ENCODE assay signal across 8 mouse cellular contexts in the genomic region with DNA sequence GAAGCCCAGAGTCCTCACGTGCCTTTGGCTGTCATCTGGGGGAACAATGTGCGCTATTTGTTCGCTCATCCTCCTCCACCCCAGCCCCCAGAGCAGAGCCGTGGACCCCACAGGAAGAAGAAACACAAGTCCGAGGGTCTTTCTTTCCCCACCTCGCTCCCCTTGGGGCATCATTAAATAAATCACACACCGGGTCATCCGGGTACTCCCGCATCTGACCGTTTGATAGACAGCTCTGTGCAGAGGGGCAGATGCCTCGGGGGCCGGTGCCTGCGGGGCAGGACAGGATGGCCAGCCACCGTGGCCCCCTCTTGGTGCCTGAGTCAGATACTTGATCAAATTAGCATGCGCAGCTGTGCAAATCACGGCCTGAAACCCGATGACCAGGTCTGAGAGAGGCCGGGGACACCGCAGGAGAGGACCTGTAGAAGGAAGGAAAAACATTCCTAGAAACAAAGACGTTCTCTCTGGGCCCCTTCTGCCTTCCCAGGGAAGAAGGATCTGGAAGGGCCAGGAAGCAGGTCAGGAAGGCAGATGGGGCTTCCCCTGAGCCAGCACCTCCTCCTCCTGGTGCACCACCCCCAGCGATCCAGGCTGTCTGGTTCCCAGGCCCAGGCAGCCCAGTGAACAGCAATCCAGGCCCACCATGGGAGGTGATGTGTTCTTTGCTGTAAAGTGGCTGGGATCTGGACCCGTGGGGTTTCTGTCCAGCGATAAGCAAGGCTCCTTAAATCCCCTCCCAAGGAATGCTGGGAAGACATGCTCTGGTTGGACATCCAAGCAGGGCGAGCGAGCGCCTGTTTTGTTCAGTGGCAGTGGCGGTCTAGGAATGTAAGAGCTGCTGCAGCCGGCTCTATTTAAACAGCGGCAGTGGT.
DNase-seq lines count a peak whose midpoint lies in the region; ATAC-seq lines count a peak whose summit lies in the region.

No protein-coding gene starts in this region.

- no peak for DNase-seq in heart, embryonic 10.5 days (ENCODE audit: low spot score)
- no peak for DNase-seq in heart, adult 18-20 months
- peak; percentile 92 for DNase-seq in midbrain, embryonic 11.5 days (ENCODE audit: low spot score, missing footprints)
- no peak for DNase-seq in lung, postnatal 4 days

- H3K27me3 ChIP-seq in heart, embryonic 10.5 days (ENCODE audit: insufficient read depth, poor library complexity, severe bottlenecking) = peaks cover 22% of the 10 kb centered on the region; the same call in 1 of the 2 replicates
- no peaks in the 10 kb centered on the region for H3K27me3 ChIP-seq in midbrain, embryonic 11.5 days (ENCODE audit: control insufficient read depth, insufficient read depth, low read length)
- no peaks in the 10 kb centered on the region for H3K27me3 ChIP-seq in midbrain, embryonic 15.5 days (replicated peaks)
- H3K27me3 ChIP-seq in intestine, embryonic 16.5 days (replicated peaks; ENCODE audit: control insufficient read depth, insufficient read depth, low read length) = no peaks in the 10 kb centered on the region
- H3K27me3 ChIP-seq in stomach, embryonic 16.5 days (ENCODE audit: control insufficient read depth, insufficient read depth, low read length) = no peaks in the 10 kb centered on the region

- ATAC-seq in midbrain, embryonic 11.5 days (ENCODE audit: low FRiP score) = peak; percentile 65
- ATAC-seq in midbrain, embryonic 15.5 days (replicated peaks) = no peak
- 0 out of 2 replicates have a peak, but pooled peaks have one; percentile 38 for ATAC-seq in intestine, embryonic 16.5 days
- peak; percentile 30; the same call in 1 of the 2 replicates for ATAC-seq in stomach, embryonic 16.5 days (ENCODE audit: insufficient read depth, low FRiP score)
- ATAC-seq in CD4-positive, CD25-positive, alpha-beta regulatory T cell, adult 4 months = no peak

- peaks cover 69% of the 10 kb centered on the region for H3K4me1 ChIP-seq in heart, embryonic 10.5 days
- H3K4me1 ChIP-seq in midbrain, embryonic 11.5 days (ENCODE audit: control insufficient read depth, insufficient read depth, low read length) = peaks cover 19% of the 10 kb centered on the region
- H3K4me1 ChIP-seq in midbrain, embryonic 15.5 days = peaks cover 41% of the 10 kb centered on the region
- peaks cover 5% of the 10 kb centered on the region for H3K4me1 ChIP-seq in intestine, embryonic 16.5 days (ENCODE audit: control insufficient read depth, insufficient read depth, low read length)
- peaks cover 16% of the 10 kb centered on the region for H3K4me1 ChIP-seq in stomach, embryonic 16.5 days (ENCODE audit: control insufficient read depth, insufficient read depth, low read length)

- H3K36me3 ChIP-seq in heart, embryonic 10.5 days = no peaks in the 10 kb centered on the region
- H3K36me3 ChIP-seq in midbrain, embryonic 11.5 days (ENCODE audit: control insufficient read depth, insufficient read depth, low read length) = no peaks in the 10 kb centered on the region
- H3K36me3 ChIP-seq in midbrain, embryonic 15.5 days (replicated peaks) = no peaks in the 10 kb centered on the region
- H3K36me3 ChIP-seq in intestine, embryonic 16.5 days (ENCODE audit: control insufficient read depth, insufficient read depth, low read length) = no peaks in the 10 kb centered on the region
- H3K36me3 ChIP-seq in stomach, embryonic 16.5 days (ENCODE audit: control insufficient read depth, insufficient read depth, low read length) = no peaks in the 10 kb centered on the region

- H3K9ac ChIP-seq in midbrain, embryonic 11.5 days (ENCODE audit: low read length) = 0 out of 2 replicates have a peak overlapping the region, but pooled peaks have one; percentile 6
- no peak overlapping the region for H3K9ac ChIP-seq in midbrain, embryonic 15.5 days
- H3K9ac ChIP-seq in intestine, embryonic 16.5 days (ENCODE audit: low read depth, low read length) = 0 out of 2 replicates have a peak overlapping the region, but pooled peaks have one; percentile 12
- H3K9ac ChIP-seq in stomach, embryonic 16.5 days (ENCODE audit: low read length) = no peak overlapping the region

- H3K4me2 ChIP-seq in midbrain, embryonic 11.5 days = no peak overlapping the region
- H3K4me2 ChIP-seq in midbrain, embryonic 15.5 days = no peak overlapping the region
- no peak overlapping the region for H3K4me2 ChIP-seq in intestine, embryonic 16.5 days (ENCODE audit: low read depth, low read length)
- no peak overlapping the region for H3K4me2 ChIP-seq in stomach, embryonic 16.5 days (ENCODE audit: low read depth, low read length)

- H3K9me3 ChIP-seq in heart, embryonic 10.5 days = no peaks in the 10 kb centered on the region
- no peaks in the 10 kb centered on the region for H3K9me3 ChIP-seq in midbrain, embryonic 11.5 days (ENCODE audit: control insufficient read depth, low read length)
- H3K9me3 ChIP-seq in midbrain, embryonic 15.5 days = no peaks in the 10 kb centered on the region
- no peaks in the 10 kb centered on the region for H3K9me3 ChIP-seq in intestine, embryonic 16.5 days (ENCODE audit: control insufficient read depth, low read length)
- H3K9me3 ChIP-seq in stomach, embryonic 16.5 days (replicated peaks; ENCODE audit: control insufficient read depth, low read length) = no peaks in the 10 kb centered on the region

- peak overlapping the region; percentile 83 for H3K27ac ChIP-seq in heart, embryonic 10.5 days
- peak overlapping the region; percentile 31; the same call in 1 of the 2 replicates for H3K27ac ChIP-seq in midbrain, embryonic 11.5 days (ENCODE audit: low read depth, low read length)
- H3K27ac ChIP-seq in midbrain, embryonic 15.5 days = no peak overlapping the region
- no peak overlapping the region for H3K27ac ChIP-seq in intestine, embryonic 16.5 days (ENCODE audit: low read length)
- H3K27ac ChIP-seq in stomach, embryonic 16.5 days (ENCODE audit: low read length) = no peak overlapping the region

- no peak overlapping the region for H3K4me3 ChIP-seq in heart, embryonic 10.5 days
- H3K4me3 ChIP-seq in midbrain, embryonic 11.5 days (ENCODE audit: low read depth, low read length) = no peak overlapping the region
- no peak overlapping the region for H3K4me3 ChIP-seq in midbrain, embryonic 15.5 days
- no peak overlapping the region for H3K4me3 ChIP-seq in intestine, embryonic 16.5 days (ENCODE audit: low read length)
- no peak overlapping the region for H3K4me3 ChIP-seq in stomach, embryonic 16.5 days (replicated peaks; ENCODE audit: low read length)

- WGBS in heart, embryonic 10.5 days = 42% methylated on average over 29 of the region's 29 CpGs
- WGBS in midbrain, embryonic 11.5 days = 30% methylated on average over 28 of the region's 29 CpGs
- 21% methylated on average over 29 of the region's 29 CpGs for WGBS in midbrain, embryonic 15.5 days
- WGBS in intestine, embryonic 16.5 days = 36% methylated on average over 29 of the region's 29 CpGs
- WGBS in stomach, embryonic 16.5 days = 29% methylated on average over 29 of the region's 29 CpGs

Comparison
In these comparisons a context has a peak if more than half of its experiments do, and no peak if none do; other contexts are left out.
1. H3K27ac ChIP-seq: peak in heart, embryonic 10.5 days (single experiment) and midbrain, embryonic 11.5 days (single experiment); none in midbrain, embryonic 15.5 days (single experiment), intestine, embryonic 16.5 days (single experiment) and stomach, embryonic 16.5 days (single experiment).
2. ATAC-seq: peak in midbrain, embryonic 11.5 days (single experiment), intestine, embryonic 16.5 days (single experiment) and stomach, embryonic 16.5 days (single experiment); none in midbrain, embryonic 15.5 days (single experiment) and CD4-positive, CD25-positive, alpha-beta regulatory T cell, adult 4 months (single experiment).
3. H3K9ac ChIP-seq: peak in midbrain, embryonic 11.5 days (single experiment) and intestine, embryonic 16.5 days (single experiment); none in midbrain, embryonic 15.5 days (single experiment) and stomach, embryonic 16.5 days (single experiment).